Mouse (Mus musculus) erythroblast, embryonic 14.5 days (primary cell): ENCODE measurements around the gene Ier5.

Experiments
- GATA1 ChIP-seq: IDR thresholded peaks from 2 replicates; pipeline ENCODE4 v1.6.1; 2012; ENCODE audit warnings: low read length, inconsistent platforms, mixed read lengths
- TAL1 ChIP-seq: IDR thresholded peaks from 3 replicates; pipeline ENCODE4 v1.6.1; 2012; ENCODE audit warnings: low read length, inconsistent platforms, mixed read lengths

DNA sequence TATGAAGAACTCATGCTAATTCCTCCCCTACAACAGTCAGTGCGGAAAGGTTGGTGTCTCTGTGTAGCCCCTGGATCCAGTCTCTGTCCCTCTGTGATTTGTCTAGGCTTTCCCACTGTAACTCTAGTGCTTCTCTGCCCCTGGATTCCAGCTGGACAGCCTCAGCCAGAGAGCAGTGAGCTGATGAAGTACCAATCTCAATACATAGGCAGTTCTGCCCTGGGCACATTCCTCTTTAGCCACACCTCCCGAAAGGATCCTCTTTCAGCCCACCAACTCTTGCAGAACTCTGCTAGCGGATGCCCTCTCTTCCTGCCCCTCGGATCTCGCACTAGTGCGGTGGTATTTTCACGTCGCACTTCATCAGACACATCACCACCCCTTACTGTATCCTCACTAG is 35.4 kb upstream of the Ier5 start:
- TF ChIP-seq TAL1 (no peak), GATA1 (no peak)
